Mouse (Mus musculus): ENCODE data around the gene Ing5. TPM values are rescaled to one million over a fixed set of nuclear protein-coding genes. Genes with fewer than 3 reads are reported as not detected.
"Not testable (repeated sequence)": the region's sequence is repeated elsewhere in the genome, so short reads cannot be mapped to it uniquely, and the experiment has no call there.

The Ing5 gene
- 10 to 100 TPM; 12.8 to 15.2 TPM for total RNA-seq (2021)
- long read RNA-seq, experiment 1, full-length matches to known transcripts: 11 of 12 reads
- long read RNA-seq, experiment 1, partial matches to known transcripts: 0 of 12 reads
- long read RNA-seq, experiment 1, other reads (novel, unspliced or antisense): 1 of 12 reads
- long read RNA-seq, experiment 2, full-length matches to known transcripts: 11 of 15 reads
- long read RNA-seq, experiment 2, partial matches to known transcripts: 1 of 15 reads
- long read RNA-seq, experiment 2, other reads (novel, unspliced or antisense): 3 of 15 reads

DNA sequence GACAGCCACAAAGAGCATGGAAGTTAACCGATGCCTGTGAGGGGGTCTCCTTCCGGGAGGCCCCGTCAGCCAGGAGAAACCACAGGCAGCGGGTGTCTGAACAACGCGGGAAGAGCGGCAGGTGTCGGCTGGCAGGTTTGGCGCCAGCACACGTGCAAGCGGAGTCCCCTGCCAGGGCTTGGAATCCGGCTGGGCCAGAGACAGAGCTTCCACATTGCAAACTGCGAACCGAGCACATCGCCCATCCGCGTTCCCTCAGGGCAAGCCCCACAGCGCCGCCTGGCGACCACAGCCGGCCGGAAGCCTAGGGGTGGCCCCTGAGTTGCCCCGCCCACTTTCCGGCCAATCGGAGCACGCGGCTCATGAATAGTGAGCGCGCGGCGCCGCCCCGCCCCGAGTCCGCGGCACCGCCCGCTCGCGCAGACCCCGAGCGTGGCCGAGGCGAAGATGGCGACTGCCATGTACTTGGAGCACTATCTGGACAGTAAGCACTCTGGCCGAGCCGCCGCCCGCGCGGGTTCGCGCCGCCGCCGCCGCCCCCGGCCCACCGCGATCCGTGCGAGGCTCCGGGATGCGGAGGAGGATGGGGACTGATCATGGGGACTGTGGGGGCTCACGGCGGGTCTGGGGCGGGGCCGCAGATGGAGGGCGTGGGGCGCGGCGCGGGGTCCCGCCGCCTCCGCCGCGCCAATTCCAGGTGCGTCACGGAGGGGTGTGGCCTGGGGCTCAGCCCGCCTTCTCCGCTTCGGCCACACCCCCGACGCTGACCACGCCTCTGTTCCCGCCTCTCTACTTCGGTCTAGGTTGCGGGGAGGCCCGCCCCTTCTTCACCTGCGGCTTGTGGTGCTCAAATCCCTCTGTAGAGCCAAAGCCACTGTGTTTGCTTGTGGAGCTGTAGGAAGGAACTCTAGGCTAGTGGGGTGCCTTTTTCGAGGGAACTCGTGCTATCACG lies at the start of gene Ing5:
Gene Ing5, plus strand, starts transcription at position 410 of the 952 bp plus-strand sequence.
- Histone ChIP-seq H3K4me3 (peak within 1 kb of the TSS; percentile 57), H3K27ac (peak within 1 kb of the TSS; percentile 94)
- peak; percentile 100 for DNase-seq (ENCODE audit: extremely low spot score in 1 of 2, low spot score in 2 of 2)
- TF ChIP-seq CTCF (IDR thresholded peaks at IDR 0.05): peak; percentile 99
- intact Hi-C loops (cut with DNase I): loop anchor here (2.0 to 5.0 kb wide), 3 partner anchors 49 to 292 kb away; partner anchors contain the start of genes Farp2 and Thap4

- intact Hi-C loops (cut with DNase I): loop anchor here (1.0 to 2.0 kb wide), 3 partner anchors 48 to 276 kb away; partner anchors contain the start of genes Hdlbp and Ing5
- peak; percentile 95 to 97 for DNase-seq (ENCODE audit: extremely low spot score in 1 of 2, low spot score in 2 of 2)
- peak within 1 kb of the TSS; percentile 99 for H3K4me3 ChIP-seq
- no peak for TF ChIP-seq CTCF (IDR thresholded peaks at IDR 0.05)
- peak within 1 kb of the TSS; percentile 77 for H3K27ac ChIP-seq
These were observed 49.0 kb upstream of the Ing5 start, which contains the start of gene Thap4 for GRCm38 (mm10) chr1:93754573-93755290. Gene Thap4, minus strand, starts transcription at chr1:93754864.

GRCm38 (mm10) chr1:93755291-93755610 lies 48.5 kb upstream of the Ing5 start:
- intact Hi-C loops (cut with DNase I): loop anchor here (2.0 kb wide), 2 partner anchors 48 to 276 kb away; partner anchors contain the start of genes Hdlbp and Ing5
- H3K27ac ChIP-seq: peak overlapping the region; percentile 77
- peak overlapping the region; percentile 99 for H3K4me3 ChIP-seq
- DNase-seq (ENCODE audit: extremely low spot score in 1 of 2, low spot score in 2 of 2): no peak
- no peak for TF ChIP-seq CTCF (IDR thresholded peaks at IDR 0.05)

DNA sequence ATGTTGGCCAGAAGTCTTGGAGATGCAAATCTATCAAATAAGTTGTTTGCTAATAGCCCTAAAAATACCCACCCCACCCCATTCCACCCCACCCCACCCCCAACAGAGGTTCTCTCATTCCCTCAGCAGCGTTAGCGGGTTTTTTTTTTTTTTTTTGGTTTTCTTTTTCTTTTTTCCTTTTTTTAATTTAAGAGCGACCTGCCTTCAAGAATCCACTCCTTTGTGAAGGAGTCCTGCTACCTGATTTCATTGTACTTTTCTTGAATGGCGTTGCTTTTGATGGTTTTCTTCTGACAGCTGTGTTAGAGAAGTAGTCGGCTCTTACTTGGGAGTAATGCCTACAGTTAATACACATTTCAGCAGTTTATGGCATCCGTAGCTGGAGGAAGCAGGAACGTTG lies 48.1 kb upstream of the Ing5 start:
- intact Hi-C loops (cut with DNase I): loop anchor here (2.0 kb wide), 2 partner anchors 47 to 277 kb away; partner anchors contain the start of genes Hdlbp and Ing5
- no peak for TF ChIP-seq CTCF (IDR thresholded peaks at IDR 0.05)
- no peak overlapping the region for H3K27ac ChIP-seq
- peak overlapping the region; percentile 99 for H3K4me3 ChIP-seq
- no peak for DNase-seq (ENCODE audit: extremely low spot score in 1 of 2, low spot score in 2 of 2)

GRCm38 (mm10) chr1:93756154-93756553 lies 47.6 kb upstream of the Ing5 start:
- Histone ChIP-seq H3K27ac (no peak overlapping the region), H3K4me3 (no peak overlapping the region)
- intact Hi-C loops (cut with DNase I): no loop called here
- TF ChIP-seq CTCF (IDR thresholded peaks at IDR 0.05): no peak
- no peak for DNase-seq (ENCODE audit: extremely low spot score in 1 of 2, low spot score in 2 of 2)

- no peak for TF ChIP-seq CTCF (IDR thresholded peaks at IDR 0.05)
- no peak for DNase-seq (ENCODE audit: extremely low spot score in 1 of 2, low spot score in 2 of 2)
- Histone ChIP-seq H3K27ac (no peak overlapping the region), H3K4me3 (no peak overlapping the region)
- intact Hi-C loops (cut with DNase I): no loop called here
These were observed 43.7 kb upstream of the Ing5 start for GRCm38 (mm10) chr1:93760076-93760475.

- H3K4me3 ChIP-seq; intact Hi-C loops (cut with DNase I); DNase-seq (ENCODE audit: extremely low spot score in 1 of 2, low spot score in 2 of 2); H3K27ac ChIP-seq: not testable (repeated sequence)
These were observed 40.2 kb upstream of the Ing5 start for GRCm38 (mm10) chr1:93763531-93763930.

GRCm38 (mm10) chr1:93764871-93765591 lies 38.7 kb upstream of the Ing5 start:
- TF ChIP-seq CTCF (IDR thresholded peaks at IDR 0.05): no peak
- intact Hi-C loops (cut with DNase I): no loop called here
- no peak for DNase-seq (ENCODE audit: extremely low spot score in 1 of 2, low spot score in 2 of 2)
- no peak overlapping the region for H3K4me3 ChIP-seq
- no peak overlapping the region for H3K27ac ChIP-seq

DNA sequence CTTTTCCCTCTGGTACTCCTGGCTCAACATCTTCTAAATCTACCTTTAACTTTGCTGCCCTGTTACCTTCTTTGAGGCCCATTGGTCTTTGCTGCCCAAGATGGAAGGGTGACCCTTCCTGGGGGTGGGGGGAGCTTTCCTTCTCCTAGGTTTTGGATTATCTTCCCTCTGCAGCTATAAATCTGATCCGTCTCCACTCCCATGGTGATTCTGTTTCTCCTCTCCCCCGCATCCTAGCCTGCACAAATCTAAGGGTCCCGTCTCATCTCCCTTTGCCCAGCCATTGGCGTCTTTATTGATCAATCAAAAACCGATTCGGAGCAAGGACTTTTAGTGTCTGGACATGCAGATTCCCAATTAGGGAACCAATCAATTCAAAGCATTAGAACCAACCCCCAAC lies 36.2 kb upstream of the Ing5 start:
- intact Hi-C loops (cut with DNase I): no loop called here
- no peak for DNase-seq (ENCODE audit: extremely low spot score in 1 of 2, low spot score in 2 of 2)
- TF ChIP-seq CTCF (IDR thresholded peaks at IDR 0.05): no peak
- H3K4me3 ChIP-seq: no peak overlapping the region
- H3K27ac ChIP-seq: no peak overlapping the region

GRCm38 (mm10) chr1:93769901-93770300 lies 33.9 kb upstream of the Ing5 start:
- no peak for DNase-seq (ENCODE audit: extremely low spot score in 1 of 2, low spot score in 2 of 2)
- Histone ChIP-seq H3K4me3 (no peak overlapping the region), H3K27ac (no peak overlapping the region)
- intact Hi-C loops (cut with DNase I): no loop called here
- TF ChIP-seq CTCF (IDR thresholded peaks at IDR 0.05): no peak

- Histone ChIP-seq H3K27ac (no peak overlapping the region), H3K4me3 (no peak overlapping the region)
- DNase-seq (ENCODE audit: extremely low spot score in 1 of 2, low spot score in 2 of 2): no peak
- intact Hi-C loops (cut with DNase I): no loop called here
- TF ChIP-seq CTCF (IDR thresholded peaks at IDR 0.05): no peak
These were observed 27.1 kb upstream of the Ing5 start for GRCm38 (mm10) chr1:93776686-93777085.

Measured in left cerebral cortex, adult 2 months (tissue).